Mouse (Mus musculus): Measurements from ENCODE around the gene Cpt2. TPM values are rescaled to one million over a fixed set of nuclear protein-coding genes. Genes with fewer than 3 reads are reported as not detected.

Cpt2 gene
- polyA plus RNA-seq, 1 experiment from 2014 or later, result 40.5 TPM

DNA sequence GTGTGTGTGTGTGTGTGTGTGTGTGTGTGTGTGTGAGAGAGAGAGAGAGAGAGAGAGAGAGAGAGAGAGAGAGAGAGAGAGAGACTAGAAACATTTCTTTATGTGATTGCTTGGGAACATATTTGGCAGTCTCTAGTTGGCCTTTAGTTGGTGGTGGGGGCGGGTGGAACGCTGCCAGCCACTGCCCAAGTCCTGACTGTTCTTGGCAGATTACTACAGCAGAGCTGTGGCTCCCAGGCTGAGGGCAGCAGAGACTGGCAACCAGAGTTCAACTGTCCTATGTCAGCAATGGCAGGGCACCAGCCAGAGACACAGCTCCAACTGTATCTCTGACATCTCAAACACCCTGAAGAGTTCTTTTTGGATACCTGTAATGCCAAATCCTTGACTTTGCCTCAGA lies 20.7 kb upstream of the Cpt2 start:
- no peak overlapping the region for H3K9ac ChIP-seq
- WGBS (ENCODE audit: insufficient replicate concordance), result 53% methylated on average over 2 of the region's 2 CpGs
- no peak overlapping the region for H3K27ac ChIP-seq (replicated peaks)
- no peak for ATAC-seq (ENCODE audit: insufficient read depth)
- no peak overlapping the region for H3K4me3 ChIP-seq (replicated peaks)
- H3K27me3 ChIP-seq, result no peaks in the 10 kb centered on the region
- no peaks in the 10 kb centered on the region for H3K9me3 ChIP-seq (replicated peaks)
- H3K36me3 ChIP-seq (replicated peaks), result no peaks in the 10 kb centered on the region
- no peak overlapping the region for H3K4me2 ChIP-seq
- no peaks in the 10 kb centered on the region for H3K4me1 ChIP-seq (replicated peaks)

DNA sequence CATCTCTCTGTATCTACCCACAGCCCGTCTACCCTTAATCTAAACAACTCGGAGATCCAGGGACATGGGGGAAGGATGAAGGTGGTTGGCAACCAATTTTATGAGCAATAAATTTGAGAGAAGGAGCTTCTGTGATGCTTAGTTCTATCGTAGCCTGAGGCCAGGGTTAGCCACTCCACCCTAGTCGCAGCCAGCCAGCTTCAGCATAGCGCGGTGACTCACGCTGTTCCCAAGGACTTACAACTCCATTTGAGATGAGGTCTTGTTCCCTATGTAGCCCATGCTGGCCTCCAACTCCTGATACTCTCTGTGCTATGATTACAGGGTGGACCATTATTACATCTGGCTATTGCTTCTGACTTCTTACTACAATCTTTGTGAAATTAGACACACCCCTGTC lies 19.3 kb upstream of the Cpt2 start:
- 80% methylated on average over 7 of the region's 7 CpGs for WGBS (ENCODE audit: insufficient replicate concordance)
- no peak overlapping the region for H3K27ac ChIP-seq (replicated peaks)
- H3K4me3 ChIP-seq (replicated peaks), result no peak overlapping the region
- H3K27me3 ChIP-seq, result no peaks in the 10 kb centered on the region
- H3K4me1 ChIP-seq (replicated peaks), result no peaks in the 10 kb centered on the region
- no peak for ATAC-seq (ENCODE audit: insufficient read depth)
- H3K9me3 ChIP-seq (replicated peaks), result no peaks in the 10 kb centered on the region
- H3K9ac ChIP-seq, result no peak overlapping the region
- no peaks in the 10 kb centered on the region for H3K36me3 ChIP-seq (replicated peaks)
- H3K4me2 ChIP-seq, result no peak overlapping the region

DNA sequence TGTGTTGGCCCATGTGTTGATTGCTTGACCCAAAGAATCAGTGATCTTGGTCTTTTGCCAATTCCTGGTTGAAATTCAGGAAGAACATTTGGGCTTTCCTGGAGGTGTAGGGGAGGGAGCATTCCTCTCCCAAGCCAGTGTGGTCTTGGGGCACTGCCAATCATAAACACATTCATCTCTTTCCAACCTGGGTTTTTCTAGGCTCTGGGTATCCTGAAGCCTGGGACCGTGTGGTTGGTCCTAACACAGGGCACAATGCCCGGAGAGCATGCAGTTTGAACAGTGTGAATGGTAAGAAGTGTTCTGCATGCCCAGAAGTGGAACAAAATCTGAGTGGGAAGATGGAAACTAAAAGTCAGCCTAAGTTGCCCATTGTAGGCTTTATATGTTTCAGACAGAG lies 14.7 kb upstream of the Cpt2 start:
- Histone ChIP-seq H3K36me3 (replicated peaks) (no peaks in the 10 kb centered on the region), H3K4me2 (no peak overlapping the region), H3K27me3 (no peaks in the 10 kb centered on the region), H3K9ac (no peak overlapping the region), H3K27ac (replicated peaks) (no peak overlapping the region), H3K9me3 (replicated peaks) (no peaks in the 10 kb centered on the region), H3K4me3 (replicated peaks) (no peak overlapping the region), H3K4me1 (replicated peaks) (peaks cover 4% of the 10 kb centered on the region; the same call in 1 of the 2 replicates)
- 56% methylated on average over 2 of the region's 2 CpGs for WGBS (ENCODE audit: insufficient replicate concordance)
- no peak for ATAC-seq (ENCODE audit: insufficient read depth)

DNA sequence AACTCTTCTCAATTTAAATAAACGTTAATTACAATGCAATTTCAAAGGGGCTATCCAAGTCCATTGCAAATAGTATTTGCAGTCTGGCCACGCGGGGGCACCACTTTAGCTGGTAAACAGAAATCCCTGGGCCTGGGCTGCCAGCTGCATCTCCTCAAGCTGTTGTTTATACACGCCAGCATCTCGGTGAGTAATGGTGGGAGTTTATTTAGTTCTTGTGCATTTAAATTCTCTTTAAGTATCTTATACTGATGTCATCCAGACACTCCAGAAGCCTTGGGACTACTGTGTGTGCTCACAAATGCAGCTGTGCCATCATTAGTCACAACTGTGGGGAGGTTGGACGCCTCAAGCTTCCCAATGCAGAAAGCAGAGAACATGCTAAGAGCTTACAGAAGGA lies 13.9 kb upstream of the Cpt2 start:
- Histone ChIP-seq H3K4me2 (no peak overlapping the region), H3K9ac (no peak overlapping the region), H3K36me3 (replicated peaks) (no peaks in the 10 kb centered on the region), H3K4me1 (replicated peaks) (peaks cover 7% of the 10 kb centered on the region; the same call in 1 of the 2 replicates), H3K27me3 (no peaks in the 10 kb centered on the region), H3K27ac (replicated peaks) (no peak overlapping the region), H3K4me3 (replicated peaks) (no peak overlapping the region), H3K9me3 (replicated peaks) (no peaks in the 10 kb centered on the region)
- 24% methylated on average over 6 of the region's 6 CpGs for WGBS (ENCODE audit: insufficient replicate concordance)
- ATAC-seq (ENCODE audit: insufficient read depth), result no peak

DNA sequence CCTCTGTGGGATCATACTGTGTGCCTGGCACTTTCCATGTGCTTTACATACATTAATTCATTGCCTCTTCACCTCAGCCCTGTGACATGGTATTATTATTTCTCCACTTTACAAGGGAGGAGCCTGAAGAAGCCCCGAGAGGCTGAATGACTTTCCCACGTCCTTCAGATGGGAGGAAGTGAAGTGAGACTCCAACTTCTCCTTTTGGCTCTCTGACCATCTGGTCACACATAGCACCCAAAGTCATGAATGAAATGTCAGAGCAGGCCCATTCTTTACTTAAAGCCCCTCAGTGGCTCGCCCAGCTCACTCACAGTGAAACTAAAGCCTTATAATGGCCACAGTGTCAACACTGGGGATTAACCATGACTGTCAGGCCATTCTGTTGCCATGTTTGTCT lies 11.8 kb upstream of the Cpt2 start:
- Histone ChIP-seq H3K4me2 (no peak overlapping the region), H3K27me3 (no peaks in the 10 kb centered on the region), H3K9me3 (replicated peaks) (no peaks in the 10 kb centered on the region), H3K4me3 (replicated peaks) (no peak overlapping the region), H3K27ac (replicated peaks) (no peak overlapping the region), H3K9ac (no peak overlapping the region), H3K4me1 (replicated peaks) (peaks cover 7% of the 10 kb centered on the region; the same call in 1 of the 2 replicates), H3K36me3 (replicated peaks) (no peaks in the 10 kb centered on the region)
- 18% methylated on average over 3 of the region's 3 CpGs for WGBS (ENCODE audit: insufficient replicate concordance)
- no peak for ATAC-seq (ENCODE audit: insufficient read depth)

DNA sequence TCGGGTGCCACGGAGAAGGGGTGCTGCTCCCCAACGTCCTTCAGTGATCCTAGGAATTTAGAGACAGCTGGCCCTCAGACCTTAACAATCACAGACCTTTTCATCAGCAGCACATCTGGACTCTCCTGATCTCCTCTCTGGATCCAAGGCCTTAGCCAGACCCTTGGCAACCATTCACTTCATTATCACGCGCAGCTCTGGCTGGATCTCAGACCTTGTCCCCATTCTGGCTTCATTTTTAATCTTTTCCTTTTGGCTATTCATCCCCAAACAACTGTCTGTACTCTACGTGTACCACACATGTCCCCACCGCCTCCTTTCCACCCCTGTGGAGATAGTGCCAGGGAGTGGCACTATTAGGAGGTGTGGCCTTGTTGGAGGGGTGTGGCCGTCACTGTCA lies 9.8 kb upstream of the Cpt2 start:
- ATAC-seq (ENCODE audit: insufficient read depth), result no peak
- Histone ChIP-seq H3K9me3 (replicated peaks) (no peaks in the 10 kb centered on the region), H3K4me3 (replicated peaks) (no peak overlapping the region), H3K4me1 (replicated peaks) (peaks cover 14% of the 10 kb centered on the region), H3K27ac (replicated peaks) (no peak overlapping the region), H3K9ac (no peak overlapping the region), H3K36me3 (replicated peaks) (no peaks in the 10 kb centered on the region), H3K4me2 (no peak overlapping the region), H3K27me3 (no peaks in the 10 kb centered on the region)
- 63% methylated on average over 8 of the region's 8 CpGs for WGBS (ENCODE audit: insufficient replicate concordance)

DNA sequence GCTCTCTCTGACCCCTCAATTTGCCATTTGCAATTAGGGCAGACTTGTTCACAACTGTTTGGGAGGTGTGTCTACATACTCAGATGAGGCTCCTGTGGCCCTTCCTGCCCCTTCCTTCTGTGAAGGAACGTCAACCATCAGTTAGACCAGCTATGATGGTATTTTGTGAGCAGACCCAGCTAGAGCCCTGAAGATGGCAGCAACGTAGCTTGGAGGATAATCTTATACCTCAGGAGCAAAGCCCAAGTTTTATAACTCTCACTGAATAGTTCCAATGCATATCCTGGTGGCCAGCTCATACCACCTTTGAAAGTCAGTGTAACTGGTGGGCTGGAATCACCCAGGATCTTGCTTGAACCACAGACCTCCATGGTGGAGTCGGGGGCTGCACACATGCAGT lies 8.0 kb upstream of the Cpt2 start:
- WGBS (ENCODE audit: insufficient replicate concordance), result 73% methylated on average over 3 of the region's 3 CpGs
- Histone ChIP-seq H3K9ac (no peak overlapping the region), H3K27ac (replicated peaks) (no peak overlapping the region), H3K36me3 (replicated peaks) (no peaks in the 10 kb centered on the region), H3K27me3 (no peaks in the 10 kb centered on the region), H3K4me1 (replicated peaks) (peaks cover 21% of the 10 kb centered on the region), H3K4me2 (no peak overlapping the region), H3K4me3 (replicated peaks) (no peak overlapping the region), H3K9me3 (replicated peaks) (no peaks in the 10 kb centered on the region)
- no peak for ATAC-seq (ENCODE audit: insufficient read depth)

DNA sequence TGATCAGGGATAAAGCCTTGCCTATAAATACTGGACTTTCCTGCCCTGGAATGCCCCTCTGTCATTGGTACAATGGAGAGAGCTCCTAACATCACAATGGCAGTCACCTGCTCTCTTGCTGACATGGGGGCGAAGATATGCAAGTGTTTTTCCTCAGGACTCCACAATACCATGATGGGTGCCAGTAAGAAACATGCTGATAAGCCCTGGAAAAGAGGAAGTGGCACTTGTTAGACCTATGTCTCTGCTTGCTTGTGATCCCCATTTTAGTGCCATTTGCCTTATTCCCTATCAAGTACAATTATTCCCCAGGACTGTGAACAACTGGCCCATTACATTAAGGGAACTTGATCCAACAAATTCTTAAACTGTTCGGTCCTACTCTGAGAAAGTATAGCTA lies 5.3 kb upstream of the Cpt2 start:
- peaks cover 22% of the 10 kb centered on the region for H3K4me1 ChIP-seq (replicated peaks)
- H3K4me3 ChIP-seq (replicated peaks), result no peak overlapping the region
- no peaks in the 10 kb centered on the region for H3K27me3 ChIP-seq
- no peak overlapping the region for H3K27ac ChIP-seq (replicated peaks)
- ATAC-seq (ENCODE audit: insufficient read depth), result no peak
- H3K36me3 ChIP-seq (replicated peaks), result no peaks in the 10 kb centered on the region
- no peak overlapping the region for H3K9ac ChIP-seq
- H3K9me3 ChIP-seq (replicated peaks), result no peaks in the 10 kb centered on the region
- peak overlapping the region; percentile 4; the same call in 1 of the 2 replicates for H3K4me2 ChIP-seq
- WGBS (ENCODE audit: insufficient replicate concordance), result 60% methylated on average over 2 of the region's 2 CpGs

DNA sequence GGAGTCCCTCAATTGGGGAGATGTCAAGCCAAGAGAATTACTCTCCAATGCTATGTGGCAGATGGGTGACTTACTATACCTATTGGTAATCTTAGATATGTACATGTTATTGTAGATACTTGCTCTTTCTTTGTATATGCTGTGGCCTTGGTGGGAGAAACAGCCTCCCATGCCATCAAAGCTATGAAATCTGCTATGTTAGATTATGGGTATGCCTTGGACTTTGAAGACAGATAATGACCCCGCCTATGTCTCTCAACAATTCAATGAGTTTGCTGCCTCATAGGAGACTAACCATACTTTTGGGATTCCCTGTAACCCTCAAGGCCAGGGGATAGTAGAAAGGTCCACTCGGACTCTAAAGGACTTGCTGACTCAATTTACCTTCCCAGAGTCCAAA lies 4.9 kb upstream of the Cpt2 start:
- Histone ChIP-seq H3K27me3 (no peaks in the 10 kb centered on the region), H3K9ac (no peak overlapping the region), H3K4me2 (peak overlapping the region; percentile 4; the same call in 1 of the 2 replicates), H3K4me3 (replicated peaks) (no peak overlapping the region), H3K9me3 (replicated peaks) (no peaks in the 10 kb centered on the region), H3K27ac (replicated peaks) (no peak overlapping the region), H3K4me1 (replicated peaks) (peaks cover 21% of the 10 kb centered on the region), H3K36me3 (replicated peaks) (no peaks in the 10 kb centered on the region)
- peak; percentile 19; the same call in 1 of the 2 replicates for ATAC-seq (ENCODE audit: insufficient read depth)
- 43% methylated on average over 2 of the region's 2 CpGs for WGBS (ENCODE audit: insufficient replicate concordance)

DNA sequence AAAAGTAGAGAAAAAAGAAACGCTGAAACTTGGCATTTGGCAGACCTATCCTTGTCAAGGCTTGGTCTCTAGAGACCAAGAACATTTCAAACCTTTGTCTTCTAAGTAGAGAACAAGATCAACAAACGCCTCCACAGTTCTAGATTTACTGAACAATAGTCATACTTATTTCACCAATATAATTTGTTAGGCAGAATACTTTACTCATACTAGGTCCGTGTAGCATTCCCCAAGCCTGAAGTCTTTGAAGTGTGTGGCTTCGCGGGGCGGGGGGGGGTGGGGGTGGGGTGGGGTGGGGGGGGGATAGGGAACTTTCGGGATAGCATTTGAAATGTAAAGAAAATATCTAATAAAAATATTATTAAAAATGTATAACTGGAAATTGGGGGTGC lies 389 bp upstream of the Cpt2 start:
- Histone ChIP-seq H3K4me3 (replicated peaks) (peak overlapping the region; percentile 76), H3K4me1 (replicated peaks) (peaks cover 53% of the 10 kb centered on the region), H3K4me2 (peak overlapping the region; percentile 85), H3K36me3 (replicated peaks) (0 out of 2 replicates have a peak, but pooled peaks cover 4% of the 10 kb centered on the region), H3K9me3 (replicated peaks) (no peaks in the 10 kb centered on the region), H3K9ac (no peak overlapping the region), H3K27me3 (no peaks in the 10 kb centered on the region), H3K27ac (replicated peaks) (peak overlapping the region; percentile 57)
- 36% methylated on average over 7 of the region's 7 CpGs for WGBS (ENCODE audit: insufficient replicate concordance)
- no peak for ATAC-seq (ENCODE audit: insufficient read depth)

DNA sequence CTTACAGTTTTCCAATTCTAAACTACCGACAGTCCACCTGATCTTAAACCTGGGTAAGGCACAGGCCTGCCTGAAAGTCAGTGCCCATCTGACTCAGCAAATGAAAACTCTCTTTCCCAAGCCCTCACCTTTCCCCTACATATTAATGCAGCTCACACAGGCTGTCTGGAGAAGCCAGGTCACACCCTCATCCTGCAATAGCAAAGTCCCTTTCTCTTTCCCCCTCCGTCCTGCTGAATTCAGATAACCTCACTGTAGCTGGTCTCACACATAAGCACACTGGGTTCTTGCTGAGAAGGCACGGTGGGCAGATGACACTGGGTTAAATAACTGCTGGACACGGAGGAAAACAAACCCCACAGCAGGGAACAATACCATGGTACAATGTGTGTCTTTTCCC lies 1.5 kb downstream of the Cpt2 start:
- Histone ChIP-seq H3K27ac (replicated peaks) (peak overlapping the region; percentile 81), H3K4me1 (replicated peaks) (peaks cover 40% of the 10 kb centered on the region), H3K4me2 (peak overlapping the region; percentile 85), H3K4me3 (replicated peaks) (peak overlapping the region; percentile 76), H3K9me3 (replicated peaks) (no peaks in the 10 kb centered on the region), H3K27me3 (no peaks in the 10 kb centered on the region), H3K9ac (peak overlapping the region; percentile 2; the same call in 1 of the 2 replicates), H3K36me3 (replicated peaks) (0 out of 2 replicates have a peak, but pooled peaks cover 4% of the 10 kb centered on the region)
- WGBS (ENCODE audit: insufficient replicate concordance), result 23% methylated on average over 4 of the region's 4 CpGs
- peak; percentile 26; the same call in 1 of the 2 replicates for ATAC-seq (ENCODE audit: insufficient read depth)

DNA sequence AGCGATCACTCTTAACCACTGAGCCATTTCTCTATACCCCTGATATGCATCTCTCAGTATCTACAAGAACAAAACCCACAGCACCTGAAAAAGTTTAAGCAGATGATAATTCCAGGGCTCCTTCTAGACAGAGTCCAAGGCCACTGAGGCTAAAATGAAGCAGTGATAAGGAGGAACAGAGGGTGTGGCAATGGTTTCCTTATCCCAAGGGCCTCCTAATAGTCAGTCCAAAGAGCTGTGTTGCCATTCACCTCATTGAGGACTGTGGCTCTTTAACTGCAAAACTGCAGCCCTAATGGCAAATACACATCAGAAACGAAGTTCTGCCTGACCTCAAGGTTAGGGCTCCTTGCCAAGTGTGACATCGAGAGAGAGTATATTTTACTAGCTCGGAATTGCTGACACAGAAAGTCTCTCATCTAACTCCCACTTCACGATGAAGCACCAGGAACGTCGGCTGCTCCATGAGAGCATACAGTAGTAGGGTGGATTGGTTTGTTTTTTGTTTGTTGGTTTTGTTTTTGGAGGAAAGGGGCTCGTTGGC lies 2.2 kb downstream of the Cpt2 start:
- H3K36me3 ChIP-seq (replicated peaks), result 0 out of 2 replicates have a peak, but pooled peaks cover 4% of the 10 kb centered on the region
- H3K9ac ChIP-seq, result no peak overlapping the region
- H3K9me3 ChIP-seq (replicated peaks), result no peaks in the 10 kb centered on the region
- peak overlapping the region; percentile 81; the same call in 1 of the 2 replicates for H3K27ac ChIP-seq (replicated peaks)
- peak overlapping the region; percentile 76; the same call in 1 of the 2 replicates for H3K4me3 ChIP-seq (replicated peaks)
- H3K4me1 ChIP-seq (replicated peaks), result peaks cover 40% of the 10 kb centered on the region
- H3K27me3 ChIP-seq, result no peaks in the 10 kb centered on the region
- H3K4me2 ChIP-seq, result peak overlapping the region; percentile 85
- ATAC-seq (ENCODE audit: insufficient read depth), result no peak
- WGBS (ENCODE audit: insufficient replicate concordance), result 53% methylated on average over 8 of the region's 8 CpGs

Data from liver, embryonic 15.5 days (tissue).